Comparison of ENCODE assay signal across 7 mouse cellular contexts in the genomic region with DNA sequence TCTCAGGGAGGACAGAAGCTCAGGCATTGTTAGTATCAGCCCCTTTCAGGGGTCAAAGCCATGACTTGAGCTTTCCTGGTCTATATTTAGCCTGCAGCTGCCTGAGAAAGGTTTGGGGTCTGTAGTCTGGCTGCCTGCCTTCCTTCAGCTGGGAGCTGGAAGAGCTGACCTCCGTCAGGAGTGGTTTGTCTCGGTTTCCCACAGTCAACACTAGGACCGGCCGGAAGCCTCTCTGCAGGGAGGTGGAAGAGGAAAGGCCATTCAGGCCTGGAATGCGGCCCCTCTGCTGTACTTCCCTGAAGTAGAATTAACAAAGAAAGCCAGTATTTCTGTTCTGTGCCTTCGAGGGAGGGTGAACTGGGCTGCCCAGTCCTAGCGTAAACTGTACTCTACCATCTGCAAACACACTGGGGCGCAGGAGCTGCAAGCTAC.
DNase-seq lines count a peak whose midpoint lies in the region; ATAC-seq lines count a peak whose summit lies in the region.

No protein-coding gene starts in this region.

- H3K4me1 ChIP-seq in embryonic facial prominence, embryonic 12.5 days, result peaks cover 50% of the 10 kb centered on the region
- peaks cover 4% of the 10 kb centered on the region for H3K4me1 ChIP-seq in hindbrain, embryonic 11.5 days (replicated peaks; ENCODE audit: control insufficient read depth, insufficient read depth, low read length)
- peaks cover 53% of the 10 kb centered on the region for H3K4me1 ChIP-seq in limb, embryonic 15.5 days
- H3K4me1 ChIP-seq in neural tube, embryonic 13.5 days (replicated peaks), result peaks cover 55% of the 10 kb centered on the region

- H3K27me3 ChIP-seq in embryonic facial prominence, embryonic 12.5 days, result no peaks in the 10 kb centered on the region
- no peaks in the 10 kb centered on the region for H3K27me3 ChIP-seq in hindbrain, embryonic 11.5 days (ENCODE audit: control insufficient read depth, insufficient read depth, low read length)
- no peaks in the 10 kb centered on the region for H3K27me3 ChIP-seq in limb, embryonic 15.5 days
- H3K27me3 ChIP-seq in neural tube, embryonic 13.5 days, result no peaks in the 10 kb centered on the region

- 0 out of 2 replicates have a peak, but pooled peaks cover 11% of the 10 kb centered on the region for H3K36me3 ChIP-seq in embryonic facial prominence, embryonic 12.5 days
- H3K36me3 ChIP-seq in hindbrain, embryonic 11.5 days (ENCODE audit: control insufficient read depth, insufficient read depth, low read length), result no peaks in the 10 kb centered on the region
- 0 out of 2 replicates have a peak, but pooled peaks cover 3% of the 10 kb centered on the region for H3K36me3 ChIP-seq in limb, embryonic 15.5 days
- 0 out of 2 replicates have a peak, but pooled peaks cover 8% of the 10 kb centered on the region for H3K36me3 ChIP-seq in neural tube, embryonic 13.5 days

- ATAC-seq in embryonic facial prominence, embryonic 12.5 days (ENCODE audit: insufficient number of reproducible peaks, insufficient read depth, low FRiP score, low TSS enrichment), result peak; percentile 65; the same call in 1 of the 2 replicates
- no peak for ATAC-seq in hindbrain, embryonic 11.5 days (ENCODE audit: low FRiP score)
- ATAC-seq in limb, embryonic 15.5 days (ENCODE audit: insufficient number of reproducible peaks, low FRiP score, low TSS enrichment, low read depth), result peak; percentile 61; the same call in 1 of the 2 replicates
- ATAC-seq in neural tube, embryonic 13.5 days (ENCODE audit: low read depth), result peak; percentile 18
- ATAC-seq in CD4-positive, CD25-positive, alpha-beta regulatory T cell, adult 4 months, result no peak

- peak overlapping the region; percentile 97 for H3K27ac ChIP-seq in embryonic facial prominence, embryonic 12.5 days
- peak overlapping the region; percentile 82 for H3K27ac ChIP-seq in hindbrain, embryonic 11.5 days (ENCODE audit: low read depth, low read length)
- peak overlapping the region; percentile 88 for H3K27ac ChIP-seq in limb, embryonic 15.5 days
- H3K27ac ChIP-seq in neural tube, embryonic 13.5 days (replicated peaks), result peak overlapping the region; percentile 78

- peak; percentile 73 for DNase-seq in ZHBTc4 (ENCODE audit: low read depth, low spot score)
- peak; percentile 54 for DNase-seq in hindbrain, embryonic 11.5 days (ENCODE audit: low spot score)
- no peak for DNase-seq in frontal cortex, postnatal 14 days (ENCODE audit: low spot score in 2 of 2)

- no peaks in the 10 kb centered on the region for H3K9me3 ChIP-seq in embryonic facial prominence, embryonic 12.5 days
- no peaks in the 10 kb centered on the region for H3K9me3 ChIP-seq in hindbrain, embryonic 11.5 days (ENCODE audit: control insufficient read depth, low read length)
- H3K9me3 ChIP-seq in limb, embryonic 15.5 days, result no peaks in the 10 kb centered on the region
- H3K9me3 ChIP-seq in neural tube, embryonic 13.5 days, result no peaks in the 10 kb centered on the region

- H3K9ac ChIP-seq in embryonic facial prominence, embryonic 12.5 days, result no peak overlapping the region; the same call in 1 of the 2 replicates
- H3K9ac ChIP-seq in hindbrain, embryonic 11.5 days (ENCODE audit: low read depth, low read length), result no peak overlapping the region
- H3K9ac ChIP-seq in limb, embryonic 15.5 days, result 0 out of 2 replicates have a peak overlapping the region, but pooled peaks have one; percentile 17
- H3K9ac ChIP-seq in neural tube, embryonic 13.5 days, result peak overlapping the region; percentile 63; the same call in 1 of the 2 replicates

- 13% methylated on average over 8 of the region's 8 CpGs for WGBS in embryonic facial prominence, embryonic 12.5 days
- 14% methylated on average over 8 of the region's 8 CpGs for WGBS in hindbrain, embryonic 11.5 days
- 26% methylated on average over 8 of the region's 8 CpGs for WGBS in limb, embryonic 15.5 days
- WGBS in neural tube, embryonic 13.5 days, result 18% methylated on average over 8 of the region's 8 CpGs

- H3K4me3 ChIP-seq in embryonic facial prominence, embryonic 12.5 days, result peak overlapping the region; percentile 32; the same call in 1 of the 2 replicates
- no peak overlapping the region for H3K4me3 ChIP-seq in hindbrain, embryonic 11.5 days (ENCODE audit: low read depth, low read length)
- peak overlapping the region; percentile 35 for H3K4me3 ChIP-seq in limb, embryonic 15.5 days
- H3K4me3 ChIP-seq in neural tube, embryonic 13.5 days, result 0 out of 2 replicates have a peak overlapping the region, but pooled peaks have one; percentile 29

- peak overlapping the region; percentile 49 for H3K4me2 ChIP-seq in embryonic facial prominence, embryonic 12.5 days (replicated peaks)
- peak overlapping the region; percentile 36 for H3K4me2 ChIP-seq in hindbrain, embryonic 11.5 days (replicated peaks; ENCODE audit: low read depth, low read length)
- H3K4me2 ChIP-seq in limb, embryonic 15.5 days, result peak overlapping the region; percentile 33
- H3K4me2 ChIP-seq in neural tube, embryonic 13.5 days, result peak overlapping the region; percentile 49

Comparison
In these comparisons a context has a peak if more than half of its experiments do, and no peak if none do; other contexts are left out.
1. DNase-seq: peak in ZHBTc4 (single experiment) and hindbrain, embryonic 11.5 days (single experiment); none in frontal cortex, postnatal 14 days (0 of 2).
2. ATAC-seq: peak in embryonic facial prominence, embryonic 12.5 days (single experiment), limb, embryonic 15.5 days (single experiment) and neural tube, embryonic 13.5 days (single experiment); none in hindbrain, embryonic 11.5 days (single experiment) and CD4-positive, CD25-positive, alpha-beta regulatory T cell, adult 4 months (single experiment).
3. H3K9ac ChIP-seq: peak in limb, embryonic 15.5 days (single experiment) and neural tube, embryonic 13.5 days (single experiment); none in embryonic facial prominence, embryonic 12.5 days (single experiment) and hindbrain, embryonic 11.5 days (single experiment).
4. Peak in every context shown above with its lines, with median percentiles within 50 percentile points of each other: H3K27ac ChIP-seq and H3K4me2 ChIP-seq.